Mouse (Mus musculus): ENCODE data around the gene Erlin1. TPM values are rescaled to one million over a fixed set of nuclear protein-coding genes. Genes with fewer than 3 reads are reported as not detected.

The Erlin1 gene
- polyA plus RNA-seq, 1 experiment from 2014 or later = 29.5 TPM

DNA sequence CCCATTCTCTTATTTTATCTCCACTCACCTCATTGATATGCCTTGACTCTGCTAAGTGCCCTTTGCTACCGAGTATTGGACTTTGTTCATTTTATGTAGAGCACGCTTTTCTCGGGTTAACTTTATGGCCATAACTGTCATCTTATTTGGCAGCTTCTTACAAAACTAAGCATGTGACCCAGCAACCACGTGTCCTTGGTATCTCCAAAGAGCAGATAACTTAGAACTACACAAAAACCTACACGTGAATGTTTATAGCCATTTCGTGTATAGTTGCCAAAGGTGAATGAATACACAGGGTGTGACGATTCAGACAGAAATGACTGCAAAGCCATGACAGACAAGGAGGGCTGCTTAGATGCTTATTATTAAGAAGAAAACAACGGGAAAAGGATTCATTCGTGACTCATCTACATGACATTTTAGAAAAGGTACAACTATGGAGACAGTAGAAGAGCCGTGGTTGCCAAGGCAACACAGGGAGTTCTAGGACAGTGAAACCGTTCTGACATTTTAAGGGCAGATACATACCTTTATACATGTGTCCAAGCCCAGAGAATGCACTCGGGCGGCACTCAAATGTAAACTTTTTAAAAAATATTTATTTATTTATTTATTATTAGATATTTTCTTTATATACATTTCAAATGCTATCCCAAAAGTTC, 44.5 kb downstream of the Erlin1 start:
- 89% methylated on average over 13 of the region's 13 CpGs for WGBS
- Histone ChIP-seq H3K27me3 (no peaks in the 10 kb centered on the region), H3K4me2 (no peak overlapping the region), H3K9ac (replicated peaks) (no peak overlapping the region), H3K4me3 (replicated peaks) (no peak overlapping the region), H3K36me3 (no peaks in the 10 kb centered on the region), H3K4me1 (replicated peaks) (no peaks in the 10 kb centered on the region), H3K9me3 (no peaks in the 10 kb centered on the region), H3K27ac (no peak overlapping the region)
- ATAC-seq (ENCODE audit: insufficient number of reproducible peaks, insufficient read depth, low FRiP score, low TSS enrichment, low read depth) = no peak

DNA sequence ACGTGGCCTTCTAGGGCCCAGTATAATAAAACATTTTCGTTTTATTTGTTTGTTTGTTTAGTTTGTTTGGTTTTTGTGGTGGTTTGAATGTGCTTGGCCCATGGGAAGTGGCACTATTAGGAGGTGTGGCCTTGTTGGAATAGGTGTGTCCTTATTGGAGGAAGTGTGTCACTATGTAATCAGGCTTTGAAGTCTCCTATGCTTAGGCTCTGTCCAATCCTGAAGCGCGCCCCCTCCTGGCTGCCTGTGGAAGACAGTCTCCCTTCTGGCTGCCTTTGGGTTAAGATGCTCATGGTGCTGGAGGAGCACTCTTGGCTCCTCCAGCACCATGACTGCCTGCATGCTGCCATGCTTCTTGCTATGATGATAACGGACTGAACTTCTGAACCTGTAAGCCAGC, 46.5 kb downstream of the Erlin1 start:
- H3K9me3 ChIP-seq = no peaks in the 10 kb centered on the region
- no peak for ATAC-seq (ENCODE audit: insufficient number of reproducible peaks, insufficient read depth, low FRiP score, low TSS enrichment, low read depth)
- H3K27ac ChIP-seq = no peak overlapping the region
- no peaks in the 10 kb centered on the region for H3K4me1 ChIP-seq (replicated peaks)
- H3K9ac ChIP-seq (replicated peaks) = no peak overlapping the region
- 73% methylated on average over 5 of the region's 5 CpGs for WGBS
- H3K4me3 ChIP-seq (replicated peaks) = no peak overlapping the region
- no peak overlapping the region for H3K4me2 ChIP-seq
- no peaks in the 10 kb centered on the region for H3K36me3 ChIP-seq
- no peaks in the 10 kb centered on the region for H3K27me3 ChIP-seq

DNA sequence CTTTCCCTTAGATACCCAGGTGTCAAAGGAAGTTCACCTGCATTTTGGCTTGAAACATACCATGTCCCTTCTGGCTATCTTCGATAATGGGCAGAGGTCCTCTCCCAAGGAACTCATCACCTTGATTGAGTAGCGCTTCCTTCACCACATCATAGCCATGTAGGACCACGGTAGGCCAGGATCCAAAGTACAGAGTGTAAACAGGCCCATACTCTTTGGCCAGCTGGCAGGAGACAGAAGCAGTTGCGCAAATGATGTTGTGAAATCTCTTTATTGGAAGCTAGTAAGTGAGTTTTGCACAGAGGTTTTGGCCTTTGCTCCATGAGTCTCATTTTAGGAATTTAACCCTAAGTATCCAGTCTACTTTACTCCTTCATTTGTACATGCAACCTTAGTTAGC, 48.1 kb downstream of the Erlin1 start:
- no peaks in the 10 kb centered on the region for H3K9me3 ChIP-seq
- peaks cover 4% of the 10 kb centered on the region; the same call in 1 of the 2 replicates for H3K4me1 ChIP-seq (replicated peaks)
- no peak overlapping the region for H3K4me2 ChIP-seq
- no peaks in the 10 kb centered on the region for H3K36me3 ChIP-seq
- H3K4me3 ChIP-seq (replicated peaks) = no peak overlapping the region
- WGBS = 91% methylated on average over 4 of the region's 4 CpGs
- no peak for ATAC-seq (ENCODE audit: insufficient number of reproducible peaks, insufficient read depth, low FRiP score, low TSS enrichment, low read depth)
- H3K27me3 ChIP-seq = no peaks in the 10 kb centered on the region
- H3K9ac ChIP-seq (replicated peaks) = no peak overlapping the region
- H3K27ac ChIP-seq = no peak overlapping the region

DNA sequence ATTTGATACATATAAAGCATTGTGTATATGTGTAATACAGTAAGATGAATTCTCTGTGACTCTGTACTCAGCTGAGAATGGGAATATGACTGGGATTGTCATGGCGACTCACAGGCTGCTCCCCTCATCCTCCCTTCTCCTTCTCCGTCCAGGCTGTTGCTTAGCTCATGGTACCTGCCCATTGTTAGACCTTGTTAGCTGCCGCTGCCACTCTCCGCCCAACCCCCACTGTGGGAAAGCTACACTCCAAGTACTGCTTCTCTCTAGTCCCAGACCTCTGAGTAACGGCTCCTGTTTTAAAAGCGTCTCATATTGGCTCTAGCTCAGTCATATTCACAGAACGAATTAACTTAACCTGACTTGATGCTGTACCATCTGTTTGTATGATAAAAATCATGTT, 49.8 kb downstream of the Erlin1 start:
- no peaks in the 10 kb centered on the region for H3K9me3 ChIP-seq
- WGBS = 62% methylated on average over 7 of the region's 7 CpGs

DNA sequence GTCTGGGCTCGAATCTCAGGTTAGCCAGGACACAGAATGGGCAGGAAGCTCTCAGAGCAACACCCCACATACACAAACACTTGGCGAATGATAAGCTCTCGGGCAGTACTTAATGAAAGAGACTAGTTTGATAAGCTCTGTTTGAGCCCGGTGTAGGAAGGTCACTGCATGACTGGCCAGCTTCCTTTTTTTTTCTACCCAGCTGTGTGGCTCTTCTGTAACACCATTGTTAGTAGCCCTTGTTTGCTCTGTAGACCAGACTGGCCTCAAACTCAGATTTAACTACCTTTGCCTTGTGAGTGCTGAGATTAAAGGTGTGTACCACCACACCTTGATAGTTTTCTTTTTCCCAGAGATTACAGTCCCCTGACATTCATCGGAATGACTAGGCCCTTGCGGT, 55.7 kb downstream of the Erlin1 start:
- no peak for ATAC-seq (ENCODE audit: insufficient number of reproducible peaks, insufficient read depth, low FRiP score, low TSS enrichment, low read depth)
- Histone ChIP-seq H3K4me2 (no peak overlapping the region), H3K27ac (no peak overlapping the region), H3K4me3 (replicated peaks) (no peak overlapping the region), H3K4me1 (replicated peaks) (peaks cover 4% of the 10 kb centered on the region; the same call in 1 of the 2 replicates), H3K27me3 (no peaks in the 10 kb centered on the region), H3K9me3 (no peaks in the 10 kb centered on the region), H3K9ac (replicated peaks) (no peak overlapping the region), H3K36me3 (no peaks in the 10 kb centered on the region)
- WGBS = 92% methylated on average over 6 of the region's 6 CpGs

More for the DNA sequence above, 49.8 kb downstream of the Erlin1 start:
- no peaks in the 10 kb centered on the region for H3K36me3 ChIP-seq
- H3K4me3 ChIP-seq (replicated peaks) = no peak overlapping the region
- no peak overlapping the region for H3K4me2 ChIP-seq
- no peaks in the 10 kb centered on the region for H3K27me3 ChIP-seq
- H3K27ac ChIP-seq = no peak overlapping the region
- no peak for ATAC-seq (ENCODE audit: insufficient number of reproducible peaks, insufficient read depth, low FRiP score, low TSS enrichment, low read depth)
- no peak overlapping the region for H3K9ac ChIP-seq (replicated peaks)
- H3K4me1 ChIP-seq (replicated peaks) = peaks cover 4% of the 10 kb centered on the region; the same call in 1 of the 2 replicates

DNA sequence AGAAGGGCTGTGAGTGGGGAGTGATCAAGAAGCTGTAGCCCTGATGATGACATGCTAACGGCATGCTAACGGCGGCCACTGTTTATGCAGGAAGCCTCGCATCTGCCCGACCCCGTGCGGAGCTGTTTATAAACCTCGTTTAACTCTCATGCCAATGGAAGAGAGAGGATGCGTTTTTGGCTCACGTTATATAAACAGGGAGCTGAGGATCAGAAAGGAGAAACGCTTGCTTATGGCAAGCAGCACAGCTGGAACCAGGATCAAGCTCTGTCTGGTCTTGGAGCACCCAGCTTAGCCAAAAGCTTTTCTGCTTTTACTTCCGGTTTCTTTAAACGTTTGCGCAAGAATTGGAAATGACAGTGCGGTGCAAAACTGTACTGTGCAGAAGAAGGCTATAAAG, 60.8 kb downstream of the Erlin1 start:
- Histone ChIP-seq H3K4me2 (no peak overlapping the region), H3K27me3 (no peaks in the 10 kb centered on the region), H3K27ac (no peak overlapping the region), H3K36me3 (no peaks in the 10 kb centered on the region), H3K4me3 (replicated peaks) (no peak overlapping the region), H3K9me3 (no peaks in the 10 kb centered on the region), H3K9ac (replicated peaks) (no peak overlapping the region), H3K4me1 (replicated peaks) (no peaks in the 10 kb centered on the region)
- no peak for ATAC-seq (ENCODE audit: insufficient number of reproducible peaks, insufficient read depth, low FRiP score, low TSS enrichment, low read depth)
- WGBS = 59% methylated on average over 15 of the region's 15 CpGs

DNA sequence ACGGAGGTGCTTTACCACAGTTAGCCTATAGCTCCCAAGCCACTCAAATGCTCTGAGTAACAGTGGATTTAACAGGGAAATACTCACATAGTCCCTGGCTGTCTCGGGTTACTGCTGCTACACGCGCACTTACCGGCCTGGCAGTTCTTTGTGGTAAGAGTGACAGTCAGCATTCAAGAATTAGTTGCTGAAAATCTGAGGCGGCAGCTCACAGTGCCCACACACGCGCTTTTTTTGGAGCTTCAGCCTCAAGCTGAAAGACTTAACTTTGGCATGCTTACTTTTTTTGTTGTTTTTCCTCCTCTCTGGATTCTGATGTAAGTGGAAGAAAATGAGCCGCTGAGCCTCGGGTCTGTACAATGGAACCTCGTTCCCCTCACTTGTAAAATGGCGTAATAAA, 62.4 kb downstream of the Erlin1 start:
- WGBS = 55% methylated on average over 12 of the region's 12 CpGs
- Histone ChIP-seq H3K9ac (replicated peaks) (no peak overlapping the region), H3K27ac (no peak overlapping the region), H3K27me3 (no peaks in the 10 kb centered on the region), H3K9me3 (no peaks in the 10 kb centered on the region), H3K4me1 (replicated peaks) (no peaks in the 10 kb centered on the region), H3K4me2 (no peak overlapping the region), H3K4me3 (replicated peaks) (no peak overlapping the region), H3K36me3 (no peaks in the 10 kb centered on the region)
- 0 out of 2 replicates have a peak, but pooled peaks have one; percentile 42 for ATAC-seq (ENCODE audit: insufficient number of reproducible peaks, insufficient read depth, low FRiP score, low TSS enrichment, low read depth)

DNA sequence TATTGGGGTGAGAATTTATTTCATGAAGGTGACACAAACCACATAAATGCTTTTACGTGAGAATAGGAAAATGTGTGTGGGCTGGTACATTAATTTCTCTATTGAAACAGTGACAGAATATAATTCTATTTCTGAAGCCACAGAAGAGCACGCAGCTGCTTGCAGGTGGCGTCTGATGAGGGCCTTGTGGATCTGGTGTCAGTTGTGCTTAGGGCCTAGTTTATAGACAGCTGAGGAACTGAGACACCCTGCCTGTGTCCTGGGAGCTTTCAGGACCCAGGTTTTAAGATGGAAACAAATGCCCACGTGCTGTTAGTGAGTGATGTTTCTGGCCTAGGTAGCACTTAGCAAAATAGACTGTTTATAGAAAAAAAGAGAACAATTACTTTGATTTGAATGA, 64.6 kb downstream of the Erlin1 start:
- Histone ChIP-seq H3K27me3 (no peaks in the 10 kb centered on the region), H3K9me3 (no peaks in the 10 kb centered on the region), H3K36me3 (no peaks in the 10 kb centered on the region), H3K4me3 (replicated peaks) (no peak overlapping the region), H3K27ac (no peak overlapping the region), H3K4me2 (no peak overlapping the region), H3K9ac (replicated peaks) (no peak overlapping the region), H3K4me1 (replicated peaks) (no peaks in the 10 kb centered on the region)
- ATAC-seq (ENCODE audit: insufficient number of reproducible peaks, insufficient read depth, low FRiP score, low TSS enrichment, low read depth) = no peak
- 68% methylated on average over 4 of the region's 4 CpGs for WGBS

DNA sequence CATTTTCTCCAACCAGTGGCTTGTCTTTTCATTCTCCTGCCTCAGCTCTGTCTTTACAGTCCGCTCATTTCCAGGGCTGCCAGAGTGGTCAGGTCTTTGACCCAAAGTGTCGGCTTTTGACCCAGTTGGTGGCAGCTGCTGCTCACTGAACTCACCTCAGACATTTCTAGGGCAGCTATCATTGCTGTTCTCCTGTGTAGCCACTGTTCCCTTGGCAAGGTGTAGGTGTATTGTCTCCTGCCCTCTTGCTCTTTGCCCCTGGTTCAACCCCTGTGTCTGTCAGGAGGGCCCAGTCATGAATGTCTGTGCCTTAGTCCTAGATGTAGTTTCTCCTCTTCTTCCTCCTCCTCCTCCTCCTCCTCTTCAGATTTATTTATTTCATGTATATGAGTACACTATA, 65.3 kb downstream of the Erlin1 start:
- no peak overlapping the region for H3K27ac ChIP-seq

DNA sequence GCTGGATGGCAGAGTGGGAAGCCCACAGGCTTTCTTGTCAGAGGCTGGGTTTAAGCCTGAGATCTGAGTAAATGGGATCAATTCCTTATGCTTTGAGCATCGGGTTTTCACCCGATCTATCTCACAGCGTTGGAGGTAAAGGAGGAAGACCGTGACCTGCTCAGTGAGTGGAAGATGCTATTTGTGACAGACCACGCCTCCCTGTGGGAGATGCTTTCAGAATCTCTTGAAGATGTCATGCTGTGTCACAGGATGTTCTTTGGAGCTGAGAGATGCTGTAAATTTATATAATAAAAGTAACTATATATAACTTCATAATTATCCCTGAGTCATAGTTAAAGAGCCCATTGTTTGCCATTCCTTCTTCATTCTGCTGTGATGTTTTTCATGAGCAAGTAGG, 68.9 kb downstream of the Erlin1 start:
- Histone ChIP-seq H3K4me2 (no peak overlapping the region), H3K4me1 (replicated peaks) (no peaks in the 10 kb centered on the region), H3K9ac (replicated peaks) (no peak overlapping the region), H3K9me3 (no peaks in the 10 kb centered on the region), H3K36me3 (no peaks in the 10 kb centered on the region), H3K27me3 (no peaks in the 10 kb centered on the region), H3K4me3 (replicated peaks) (no peak overlapping the region), H3K27ac (no peak overlapping the region)
- WGBS = 83% methylated on average over 5 of the region's 5 CpGs
- no peak for ATAC-seq (ENCODE audit: insufficient number of reproducible peaks, insufficient read depth, low FRiP score, low TSS enrichment, low read depth)

More for the DNA sequence above, 65.3 kb downstream of the Erlin1 start:
- Histone ChIP-seq H3K36me3 (no peaks in the 10 kb centered on the region), H3K4me3 (replicated peaks) (no peak overlapping the region), H3K4me2 (no peak overlapping the region), H3K9me3 (no peaks in the 10 kb centered on the region), H3K4me1 (replicated peaks) (no peaks in the 10 kb centered on the region), H3K27me3 (no peaks in the 10 kb centered on the region), H3K9ac (replicated peaks) (no peak overlapping the region)
- no peak for ATAC-seq (ENCODE audit: insufficient number of reproducible peaks, insufficient read depth, low FRiP score, low TSS enrichment, low read depth)
- WGBS = 88% methylated on average over 2 of the region's 2 CpGs

DNA sequence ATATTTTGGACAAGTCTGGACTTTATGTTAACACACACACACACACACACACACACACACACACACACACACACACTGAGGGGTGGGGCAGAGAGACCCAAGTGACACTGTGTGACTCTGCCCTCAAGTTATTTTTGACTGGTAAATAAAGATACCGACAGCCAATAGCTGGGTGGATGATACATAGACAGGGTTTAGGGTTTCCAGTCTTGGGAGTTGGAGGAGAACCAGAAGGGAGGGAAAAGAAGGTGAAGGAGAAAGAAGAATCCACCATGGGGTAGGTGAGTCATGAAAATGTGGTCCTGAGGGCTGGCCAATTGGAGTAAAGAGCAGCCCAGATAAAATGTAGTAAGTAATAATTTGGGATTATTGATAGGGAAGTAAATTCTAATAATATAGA, 69.5 kb downstream of the Erlin1 start:
- Histone ChIP-seq H3K27me3 (no peaks in the 10 kb centered on the region), H3K27ac (no peak overlapping the region), H3K4me3 (replicated peaks) (no peak overlapping the region), H3K9me3 (no peaks in the 10 kb centered on the region), H3K36me3 (no peaks in the 10 kb centered on the region), H3K4me2 (no peak overlapping the region), H3K9ac (replicated peaks) (no peak overlapping the region), H3K4me1 (replicated peaks) (no peaks in the 10 kb centered on the region)
- ATAC-seq (ENCODE audit: insufficient number of reproducible peaks, insufficient read depth, low FRiP score, low TSS enrichment, low read depth) = no peak
- 81% methylated on average over 1 of the region's 1 CpGs for WGBS
